Mouse (Mus musculus): ENCODE measurements around the gene Btn1a1. TPM values are rescaled to one million over a fixed set of nuclear protein-coding genes. Genes with fewer than 3 reads are reported as not detected.

Btn1a1 gene
- polyA plus RNA-seq, 1 experiment from 2014 or later = not detected

DNA sequence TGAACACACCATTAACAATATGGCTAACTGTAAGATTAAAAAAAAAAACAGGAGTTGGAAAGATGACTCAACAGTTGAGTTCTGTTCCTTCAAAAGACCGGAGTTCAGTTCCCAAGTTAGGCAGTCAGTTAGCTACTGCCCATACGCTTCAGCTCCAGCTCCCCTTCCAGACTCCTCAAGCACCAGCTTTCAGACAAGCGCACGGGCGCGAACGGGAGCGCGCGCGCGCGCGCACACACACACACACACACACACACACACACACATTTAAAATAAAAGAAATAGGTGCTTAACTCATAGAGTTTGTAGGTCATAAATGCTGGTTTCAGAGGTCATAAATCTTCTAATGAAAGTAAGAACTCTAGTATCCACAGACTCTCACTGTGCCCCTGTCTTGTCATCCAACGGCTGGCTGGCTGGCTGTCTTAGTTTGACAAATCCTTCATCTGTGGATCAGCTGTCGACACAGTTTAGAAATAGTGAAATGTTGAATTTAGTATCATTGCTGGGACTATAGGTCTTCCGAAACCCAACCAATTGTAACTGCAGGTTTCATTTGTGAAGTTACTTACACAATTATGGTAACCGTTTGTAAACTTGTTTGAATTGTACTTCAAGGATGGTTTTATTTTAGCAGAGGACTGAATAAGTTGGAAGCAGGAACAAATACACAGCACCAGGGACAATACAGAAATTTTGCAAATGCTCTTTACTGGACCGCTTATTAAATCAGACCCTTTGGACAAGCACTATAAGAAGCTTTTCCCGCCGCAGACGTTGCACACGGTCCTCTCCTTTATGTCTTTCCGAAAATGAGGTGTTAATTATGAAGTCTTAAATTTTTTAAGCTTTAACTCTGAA is 16.2 kb downstream of the Btn1a1 start:
- Histone ChIP-seq H3K4me2 (replicated peaks) (peak overlapping the region; percentile 68), H3K27me3 (replicated peaks) (no peaks in the 10 kb centered on the region), H3K9me3 (no peaks in the 10 kb centered on the region), H3K9ac (peak overlapping the region; percentile 52), H3K4me3 (peak overlapping the region; percentile 47), H3K27ac (no peak overlapping the region), H3K36me3 (no peaks in the 10 kb centered on the region), H3K4me1 (peaks cover 7% of the 10 kb centered on the region)
- under 1% methylated on average over 24 of the region's 24 CpGs for WGBS
- no peak for ATAC-seq (ENCODE audit: low FRiP score, low read depth)

DNA sequence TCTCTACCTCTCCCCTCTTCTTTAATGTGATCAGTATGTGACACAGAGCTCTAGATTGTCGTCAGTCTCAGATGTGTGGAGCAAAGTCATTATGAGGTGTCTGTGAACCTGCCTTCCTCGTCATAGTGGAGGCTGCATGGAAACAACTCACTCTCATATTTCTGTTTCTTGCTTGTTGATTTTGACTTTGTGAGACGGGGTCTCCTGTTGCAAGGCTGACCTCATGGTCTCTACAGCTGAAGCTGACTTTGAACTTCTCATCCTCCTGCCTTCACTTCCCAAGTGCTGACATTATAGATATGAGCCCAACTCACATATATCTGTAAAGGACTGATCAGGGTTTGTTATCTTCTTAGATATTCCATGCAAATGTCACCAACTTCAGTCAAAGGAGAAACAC is 16.9 kb downstream of the Btn1a1 start:
- Histone ChIP-seq H3K36me3 (no peaks in the 10 kb centered on the region), H3K4me1 (peaks cover 10% of the 10 kb centered on the region), H3K27me3 (replicated peaks) (no peaks in the 10 kb centered on the region), H3K9ac (no peak overlapping the region), H3K9me3 (no peaks in the 10 kb centered on the region), H3K4me2 (replicated peaks) (peak overlapping the region; percentile 68), H3K27ac (no peak overlapping the region), H3K4me3 (peak overlapping the region; percentile 47; the same call in 1 of the 2 replicates)
- 52% methylated on average over 3 of the region's 3 CpGs for WGBS
- ATAC-seq (ENCODE audit: low FRiP score, low read depth) = no peak

DNA sequence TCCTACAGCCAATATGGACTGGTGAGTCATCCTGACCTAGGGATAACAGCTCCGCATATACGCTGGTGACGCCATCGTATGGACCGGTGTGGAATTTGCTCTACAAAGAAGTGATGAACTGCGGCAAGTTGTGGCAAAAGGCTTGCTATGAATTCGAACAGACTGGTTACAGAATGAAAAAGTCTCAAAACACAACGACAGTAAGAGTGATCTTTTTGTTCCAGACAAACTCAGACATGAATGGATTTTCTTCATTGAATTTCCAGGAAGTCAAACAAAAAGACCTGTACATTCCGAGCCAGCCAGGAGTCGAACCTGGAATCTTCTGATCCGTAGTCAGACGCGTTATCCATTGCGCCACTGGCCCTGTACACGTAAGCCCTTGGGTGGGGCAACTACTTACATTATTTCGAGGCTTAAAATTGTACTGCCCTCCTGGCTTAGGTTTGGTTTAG is 19.2 kb downstream of the Btn1a1 start:
- peak overlapping the region; percentile 56 for H3K4me3 ChIP-seq
- H3K36me3 ChIP-seq = no peaks in the 10 kb centered on the region
- peak overlapping the region; percentile 46; the same call in 1 of the 2 replicates for H3K9ac ChIP-seq
- H3K4me2 ChIP-seq (replicated peaks) = peak overlapping the region; percentile 70
- no peaks in the 10 kb centered on the region for H3K9me3 ChIP-seq
- H3K4me1 ChIP-seq = peaks cover 10% of the 10 kb centered on the region
- H3K27me3 ChIP-seq (replicated peaks) = no peaks in the 10 kb centered on the region
- peak; percentile 80 for ATAC-seq (ENCODE audit: low FRiP score, low read depth)
- H3K27ac ChIP-seq = no peak overlapping the region
- under 1% methylated on average over 16 of the region's 16 CpGs for WGBS

DNA sequence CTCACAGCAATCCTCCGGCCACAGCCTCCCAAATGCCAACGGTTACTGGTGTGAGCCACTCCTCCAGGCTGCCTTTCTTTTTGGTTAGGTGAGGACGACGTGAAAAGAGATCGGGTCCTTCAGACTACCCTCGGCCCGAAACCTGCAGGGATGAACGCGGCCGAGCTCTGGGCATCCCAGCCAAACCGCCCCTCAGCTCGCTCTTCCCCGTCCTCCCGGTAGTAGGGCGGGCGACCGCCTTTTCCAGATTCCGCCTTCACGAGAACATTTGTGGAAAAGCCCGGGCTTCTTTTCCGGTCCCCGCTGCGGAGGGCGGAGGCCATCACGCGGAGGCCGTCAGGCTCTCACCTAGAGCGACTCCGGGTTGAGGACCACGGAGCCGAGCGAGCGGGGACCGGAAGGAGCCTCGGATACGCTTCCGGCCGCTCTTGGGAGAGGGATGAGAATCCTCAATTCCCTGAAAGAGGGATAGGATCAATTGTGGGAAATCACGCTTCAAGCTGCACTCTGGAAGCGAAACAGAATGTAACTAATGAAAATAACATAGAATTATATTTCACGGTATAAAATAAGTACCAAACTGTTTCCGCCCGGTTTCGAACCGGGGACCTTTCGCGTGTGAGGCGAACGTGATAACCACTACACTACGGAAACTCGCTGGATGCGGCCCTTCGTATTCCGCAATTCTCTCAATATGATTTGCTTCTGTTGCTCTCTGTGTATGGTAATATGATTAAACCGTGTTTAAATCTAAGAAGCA is 20.0 kb downstream of the Btn1a1 start:
- Histone ChIP-seq H3K27me3 (replicated peaks) (no peaks in the 10 kb centered on the region), H3K27ac (peak overlapping the region; percentile 94), H3K36me3 (no peaks in the 10 kb centered on the region), H3K9ac (peak overlapping the region; percentile 81), H3K4me1 (peaks cover 10% of the 10 kb centered on the region), H3K4me2 (replicated peaks) (peak overlapping the region; percentile 70), H3K4me3 (peak overlapping the region; percentile 56), H3K9me3 (no peaks in the 10 kb centered on the region)
- peak; percentile 94 for ATAC-seq (ENCODE audit: low FRiP score, low read depth)
- under 1% methylated on average over 55 of the region's 55 CpGs for WGBS

DNA sequence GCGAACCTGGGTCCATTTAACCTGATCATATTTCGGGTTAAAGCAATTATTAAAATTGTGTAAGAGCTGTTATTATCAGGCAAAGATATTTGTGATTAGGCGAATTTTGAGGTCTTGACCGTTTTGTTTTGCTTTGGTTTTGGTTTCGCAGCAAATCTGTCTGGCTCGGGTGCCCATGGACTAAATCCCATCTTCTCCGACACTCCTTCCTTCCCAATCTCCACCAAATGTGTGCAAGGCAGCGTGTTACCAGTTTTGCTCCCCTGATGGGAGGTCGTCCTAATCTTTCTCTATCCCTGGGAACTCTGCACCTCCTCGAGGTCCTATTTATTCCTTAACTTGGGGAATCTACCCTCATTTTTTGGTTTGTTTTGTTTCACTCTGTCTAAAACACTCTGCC is 20.5 kb downstream of the Btn1a1 start:
- peaks cover 10% of the 10 kb centered on the region for H3K4me1 ChIP-seq
- H3K27me3 ChIP-seq (replicated peaks) = no peaks in the 10 kb centered on the region
- no peaks in the 10 kb centered on the region for H3K9me3 ChIP-seq
- peak overlapping the region; percentile 94 for H3K27ac ChIP-seq
- H3K4me2 ChIP-seq (replicated peaks) = peak overlapping the region; percentile 70
- WGBS = 3% methylated on average over 10 of the region's 10 CpGs
- no peaks in the 10 kb centered on the region for H3K36me3 ChIP-seq
- peak overlapping the region; percentile 81 for H3K9ac ChIP-seq
- peak overlapping the region; percentile 56 for H3K4me3 ChIP-seq
- ATAC-seq (ENCODE audit: low FRiP score, low read depth) = peak; percentile 9; the same call in 1 of the 2 replicates

DNA sequence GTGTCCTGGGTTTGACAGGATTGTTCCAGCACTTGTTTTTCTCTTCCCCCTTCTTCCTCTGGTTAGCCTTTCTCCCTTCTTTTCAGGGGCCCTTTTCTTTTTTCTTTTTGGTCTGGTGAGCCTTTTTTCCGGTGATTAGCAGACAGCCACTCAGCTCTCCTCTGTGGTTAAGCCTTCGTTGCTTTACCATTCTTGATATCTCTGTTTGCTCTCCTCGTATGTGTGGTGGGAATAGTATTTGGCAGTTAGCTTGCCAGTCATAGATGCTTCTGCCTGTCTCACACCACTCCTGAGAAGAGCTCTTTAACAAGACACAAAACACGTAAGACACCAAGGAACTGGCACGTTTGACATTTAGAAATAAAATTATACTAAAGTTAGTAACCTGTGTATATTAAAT is 21.2 kb downstream of the Btn1a1 start:
- no peaks in the 10 kb centered on the region for H3K9me3 ChIP-seq
- H3K4me1 ChIP-seq = peaks cover 10% of the 10 kb centered on the region
- no peaks in the 10 kb centered on the region for H3K27me3 ChIP-seq (replicated peaks)
- no peak overlapping the region for H3K4me3 ChIP-seq
- ATAC-seq (ENCODE audit: low FRiP score, low read depth) = no peak
- H3K9ac ChIP-seq = no peak overlapping the region
- H3K36me3 ChIP-seq = no peaks in the 10 kb centered on the region
- H3K4me2 ChIP-seq (replicated peaks) = peak overlapping the region; percentile 70
- no peak overlapping the region for H3K27ac ChIP-seq
- WGBS = 62% methylated on average over 5 of the region's 5 CpGs

DNA sequence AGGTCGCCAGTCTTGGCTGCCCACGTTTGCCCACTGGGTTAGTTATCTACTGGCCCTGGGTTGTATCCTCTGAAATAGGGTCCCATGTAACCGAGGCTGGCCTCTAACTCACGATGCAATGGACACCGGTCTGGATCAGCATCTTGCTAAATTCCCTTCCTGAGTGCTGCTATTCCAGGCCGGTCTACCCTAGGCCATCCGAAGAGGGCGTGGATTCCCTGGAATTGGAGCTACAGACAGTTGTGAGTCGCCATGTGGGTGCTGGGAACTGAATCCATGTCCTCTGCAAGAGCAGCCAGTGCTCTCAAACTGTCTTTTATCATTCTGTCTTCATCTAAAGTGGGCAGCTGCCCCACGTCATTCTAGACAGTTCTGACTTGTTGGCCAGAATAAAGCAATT is 25.8 kb downstream of the Btn1a1 start:
- H3K27ac ChIP-seq = no peak overlapping the region
- no peaks in the 10 kb centered on the region for H3K27me3 ChIP-seq (replicated peaks)
- H3K36me3 ChIP-seq = no peaks in the 10 kb centered on the region
- no peak overlapping the region for H3K9ac ChIP-seq
- WGBS = 71% methylated on average over 10 of the region's 10 CpGs
- no peak overlapping the region for H3K4me3 ChIP-seq
- ATAC-seq (ENCODE audit: low FRiP score, low read depth) = no peak
- H3K9me3 ChIP-seq = no peaks in the 10 kb centered on the region
- H3K4me1 ChIP-seq = peaks cover 13% of the 10 kb centered on the region
- no peak overlapping the region for H3K4me2 ChIP-seq (replicated peaks)

DNA sequence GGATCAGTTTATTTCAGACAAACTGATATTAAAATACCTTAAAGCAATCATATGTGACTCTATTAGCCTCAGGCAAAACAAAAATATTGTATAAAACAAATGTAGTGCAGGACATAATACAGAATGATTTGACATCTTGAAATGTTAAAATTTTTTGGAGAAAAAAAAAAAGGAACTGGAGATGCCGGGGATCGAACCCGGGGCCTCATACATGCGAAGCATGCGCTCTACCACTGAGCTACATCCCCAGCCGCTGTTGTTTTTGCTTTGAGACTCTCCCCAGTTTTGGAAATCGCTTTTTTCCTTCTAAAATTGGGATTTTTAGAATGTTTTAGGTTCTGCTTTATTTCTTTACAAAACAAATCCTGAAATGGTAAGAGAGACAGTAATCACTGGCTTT is 27.2 kb downstream of the Btn1a1 start:
- no peaks in the 10 kb centered on the region for H3K9me3 ChIP-seq
- peak overlapping the region; percentile 24 for H3K4me3 ChIP-seq
- under 1% methylated on average over 7 of the region's 7 CpGs for WGBS
- H3K4me2 ChIP-seq (replicated peaks) = peak overlapping the region; percentile 71
- no peaks in the 10 kb centered on the region for H3K36me3 ChIP-seq
- H3K27me3 ChIP-seq (replicated peaks) = no peaks in the 10 kb centered on the region
- peak; percentile 57; the same call in 1 of the 2 replicates for ATAC-seq (ENCODE audit: low FRiP score, low read depth)
- no peak overlapping the region for H3K9ac ChIP-seq
- H3K27ac ChIP-seq = no peak overlapping the region
- peaks cover 6% of the 10 kb centered on the region; the same call in 1 of the 2 replicates for H3K4me1 ChIP-seq

DNA sequence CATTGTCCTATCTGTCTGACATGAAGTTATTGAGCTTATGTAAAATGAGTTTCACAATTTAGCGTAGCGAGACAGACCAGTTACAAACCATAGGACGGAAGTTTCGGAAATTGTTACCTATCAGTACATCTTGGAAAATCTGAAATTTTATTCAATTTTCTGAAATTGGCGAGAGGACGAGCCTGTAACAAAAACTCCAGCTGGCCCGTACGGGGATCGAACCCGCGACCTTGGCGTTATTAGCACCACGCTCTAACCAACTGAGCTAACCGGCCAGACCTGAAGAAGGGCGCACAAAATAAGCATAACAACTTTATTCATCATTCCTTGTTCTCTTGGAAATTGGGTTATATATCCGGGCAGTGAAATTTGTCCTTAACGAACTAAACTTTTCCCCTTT is 27.8 kb downstream of the Btn1a1 start:
- peak; percentile 88 for ATAC-seq (ENCODE audit: low FRiP score, low read depth)
- peak overlapping the region; percentile 54 for H3K9ac ChIP-seq
- H3K4me3 ChIP-seq = peak overlapping the region; percentile 51
- H3K4me2 ChIP-seq (replicated peaks) = peak overlapping the region; percentile 71
- no peaks in the 10 kb centered on the region for H3K36me3 ChIP-seq
- no peak overlapping the region for H3K27ac ChIP-seq
- no peaks in the 10 kb centered on the region for H3K9me3 ChIP-seq
- H3K4me1 ChIP-seq = peaks cover 6% of the 10 kb centered on the region; the same call in 1 of the 2 replicates
- H3K27me3 ChIP-seq (replicated peaks) = no peaks in the 10 kb centered on the region
- WGBS = under 1% methylated on average over 17 of the region's 17 CpGs

DNA sequence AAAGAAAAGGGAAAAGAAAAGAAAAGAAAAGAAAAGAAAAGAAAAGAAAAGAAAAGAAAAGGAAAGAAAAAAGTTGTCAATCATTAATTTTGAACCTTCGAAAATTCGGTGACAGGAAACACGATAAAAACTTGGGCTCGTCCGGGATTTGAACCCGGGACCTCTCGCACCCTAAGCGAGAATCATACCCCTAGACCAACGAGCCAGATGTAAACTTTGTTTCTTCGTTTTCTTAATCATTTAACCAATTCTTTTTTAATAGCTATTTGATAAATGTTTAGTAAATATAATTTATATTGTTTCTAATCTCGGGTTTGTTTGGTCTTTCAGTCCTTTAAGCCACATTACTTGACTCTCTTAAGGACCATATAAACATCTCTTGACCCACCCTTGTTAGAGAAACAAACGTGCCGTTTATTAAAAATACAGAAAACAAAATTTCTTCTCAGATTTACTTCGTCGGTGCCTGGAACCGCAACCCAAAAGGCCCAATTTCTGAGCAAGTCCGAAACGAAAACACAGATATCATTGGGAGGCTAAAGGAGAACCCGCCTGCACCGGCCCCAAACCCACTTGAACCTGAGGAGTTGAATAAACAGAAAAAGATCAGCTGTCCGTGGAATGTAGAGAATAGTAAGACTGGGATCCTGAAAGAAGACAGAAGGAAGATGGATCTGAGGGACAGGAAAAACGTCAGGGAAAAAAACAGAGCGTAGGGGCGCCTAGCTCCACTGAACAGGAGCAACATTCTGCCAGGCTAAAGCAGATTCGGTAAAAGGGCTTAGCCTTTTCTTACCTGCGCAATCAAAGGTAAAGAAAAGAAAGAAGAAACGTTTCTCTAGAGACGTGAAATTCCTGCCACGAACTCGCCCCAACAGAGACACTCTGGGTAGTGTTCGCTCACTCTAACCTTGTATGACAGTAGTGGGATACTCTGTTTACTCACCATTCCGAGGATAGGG is 28.6 kb downstream of the Btn1a1 start:
- no peaks in the 10 kb centered on the region for H3K27me3 ChIP-seq (replicated peaks)
- no peaks in the 10 kb centered on the region for H3K36me3 ChIP-seq
- peaks cover 6% of the 10 kb centered on the region; the same call in 1 of the 2 replicates for H3K4me1 ChIP-seq
- no peak overlapping the region for H3K27ac ChIP-seq
- H3K4me2 ChIP-seq (replicated peaks) = peak overlapping the region; percentile 71
- H3K4me3 ChIP-seq = peak overlapping the region; percentile 51
- under 1% methylated on average over 32 of the region's 32 CpGs for WGBS
- H3K9ac ChIP-seq = peak overlapping the region; percentile 54
- ATAC-seq (ENCODE audit: low FRiP score, low read depth) = peak; percentile 26; the same call in 1 of the 2 replicates
- no peaks in the 10 kb centered on the region for H3K9me3 ChIP-seq

DNA sequence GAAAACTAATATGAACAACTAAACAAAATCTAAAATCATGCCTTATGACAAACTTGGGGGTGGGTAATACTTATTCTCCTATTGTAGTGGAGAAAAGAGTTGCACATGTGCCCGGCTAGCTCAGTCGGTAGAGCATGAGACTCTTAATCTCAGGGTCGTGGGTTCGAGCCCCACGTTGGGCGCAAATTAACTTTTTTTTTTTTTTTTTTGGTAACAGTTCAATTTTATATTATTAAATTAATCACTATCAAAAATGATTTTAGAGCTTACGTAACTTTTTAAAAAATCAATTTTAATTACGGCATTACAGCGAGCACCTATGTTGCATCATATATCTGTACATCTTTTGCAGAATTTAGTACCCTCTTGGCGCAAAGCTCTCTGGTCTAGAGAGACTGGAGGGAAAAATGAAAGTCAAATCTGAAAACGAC is 29.5 kb downstream of the Btn1a1 start:
- H3K27me3 ChIP-seq (replicated peaks) = no peaks in the 10 kb centered on the region
- H3K4me3 ChIP-seq = no peak overlapping the region
- 0 out of 2 replicates have a peak overlapping the region, but pooled peaks have one; percentile 42 for H3K9ac ChIP-seq
- H3K9me3 ChIP-seq = no peaks in the 10 kb centered on the region
- H3K36me3 ChIP-seq = no peaks in the 10 kb centered on the region
- WGBS = under 1% methylated on average over 11 of the region's 11 CpGs
- peaks cover 6% of the 10 kb centered on the region; the same call in 1 of the 2 replicates for H3K4me1 ChIP-seq
- peak overlapping the region; percentile 59 for H3K4me2 ChIP-seq (replicated peaks)
- H3K27ac ChIP-seq = no peak overlapping the region
- ATAC-seq (ENCODE audit: low FRiP score, low read depth) = no peak

Measured in neural tube, embryonic 12.5 days (tissue).